Mouse (Mus musculus) lung, postnatal 0 days (tissue): ENCODE results near the gene Neurod4.

Experiments
- CTCF ChIP-seq: IDR thresholded peaks from 2 replicates; pipeline ENCODE4 v1.5.1; 2016; ENCODE audit warnings: antibody characterized with exemption, mild to moderate bottlenecking
- EP300 ChIP-seq: IDR thresholded peaks from 2 replicates; pipeline ENCODE4 v1.6.1; 2016; ENCODE audit warnings: antibody characterized with exemption, mild to moderate bottlenecking, control low read depth

DNA sequence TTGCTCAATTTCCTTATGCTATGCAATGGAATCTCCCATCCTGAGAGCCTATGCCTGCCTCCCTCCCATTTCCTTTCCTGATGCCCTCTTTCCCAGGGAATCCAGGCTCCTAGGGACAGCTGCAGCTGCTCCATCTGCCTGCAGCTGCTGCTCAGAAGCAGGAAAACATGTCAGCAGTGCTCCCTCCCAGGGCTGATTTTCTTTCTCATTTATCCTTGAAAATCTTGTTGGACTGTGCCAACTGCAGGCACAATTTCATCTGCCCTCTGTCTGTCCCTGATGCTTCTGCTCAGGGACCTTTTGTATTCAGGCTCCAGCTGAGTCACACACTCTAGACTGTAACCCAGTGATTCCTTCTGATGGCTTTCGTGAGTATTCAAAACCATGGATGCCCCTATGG, 20.6 kb downstream of the Neurod4 start:
- TF ChIP-seq EP300 (no peak), CTCF (no peak)
